8 mouse cellular contexts compared by ENCODE assay signal in the genomic region with DNA sequence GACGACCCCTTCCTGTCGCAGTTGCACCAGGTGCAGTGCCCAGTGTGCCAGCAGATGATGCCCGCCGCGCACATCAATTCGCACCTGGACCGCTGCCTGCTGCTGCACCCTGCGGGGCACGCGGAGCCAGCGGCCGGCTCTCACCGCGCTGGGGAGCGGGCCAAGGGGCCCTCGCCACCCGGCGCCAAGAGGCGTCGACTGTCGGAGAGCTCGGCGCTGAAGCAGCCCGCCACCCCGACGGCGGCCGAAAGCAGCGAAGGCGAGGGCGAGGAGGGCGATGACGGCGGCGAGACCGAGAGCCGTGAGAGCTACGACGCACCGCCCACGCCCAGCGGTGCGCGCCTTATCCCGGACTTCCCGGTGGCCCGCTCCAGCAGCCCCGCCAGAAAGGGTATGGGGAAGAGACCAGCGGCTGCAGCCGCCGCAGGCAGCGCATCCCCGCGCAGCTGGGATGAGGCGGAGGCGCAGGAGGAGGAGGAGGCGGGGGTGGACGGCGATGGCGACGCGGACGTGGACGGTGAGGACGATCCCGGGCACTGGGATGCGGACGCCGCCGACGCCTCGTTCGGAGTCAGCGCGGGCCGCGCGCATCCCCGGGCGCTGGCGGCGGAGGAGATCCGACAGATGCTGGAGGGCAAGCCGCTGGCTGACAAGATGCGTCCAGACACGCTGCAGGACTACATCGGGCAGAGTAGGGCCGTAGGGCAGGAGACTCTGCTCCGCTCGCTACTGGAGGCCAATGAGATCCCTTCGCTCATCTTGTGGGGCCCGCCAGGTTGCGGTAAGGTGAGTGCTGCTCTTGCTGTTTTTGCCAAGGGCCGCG. TPM values are rescaled to one million over a fixed set of nuclear protein-coding genes. Genes with fewer than 3 reads are reported as not detected.
DNase-seq lines count a peak whose midpoint lies in the region; ATAC-seq and TF ChIP-seq lines count a peak whose summit lies in the region.

TSS of gene D930007J09Rik (minus strand) at position 591 of the 823 bp plus-strand sequence.

- peaks cover 29% of the 10 kb centered on the region for H3K4me1 ChIP-seq in heart, embryonic 10.5 days
- H3K4me1 ChIP-seq in kidney, postnatal 0 days (replicated peaks; ENCODE audit: insufficient read depth, low read length), result peaks cover 15% of the 10 kb centered on the region; the same call in 1 of the 2 replicates
- peaks cover 30% of the 10 kb centered on the region for H3K4me1 ChIP-seq in liver, embryonic 13.5 days (replicated peaks)
- H3K4me1 ChIP-seq in neural tube, embryonic 11.5 days (ENCODE audit: control insufficient read depth, insufficient read depth, low read length), result no peaks in the 10 kb centered on the region
- 0 out of 2 replicates have a peak, but pooled peaks cover 2% of the 10 kb centered on the region for H3K4me1 ChIP-seq in stomach, postnatal 0 days (replicated peaks; ENCODE audit: control insufficient read depth, insufficient read depth)

- peak within 1 kb of the TSS; percentile 86 for H3K4me2 ChIP-seq in kidney, postnatal 0 days (ENCODE audit: low read length)
- H3K4me2 ChIP-seq in liver, embryonic 13.5 days, result peak within 1 kb of the TSS; percentile 99
- peak within 1 kb of the TSS; percentile 80 for H3K4me2 ChIP-seq in neural tube, embryonic 11.5 days (ENCODE audit: low read depth)
- peak within 1 kb of the TSS; percentile 88 for H3K4me2 ChIP-seq in stomach, postnatal 0 days (replicated peaks; ENCODE audit: low read depth)

- no peaks in the 10 kb centered on the region for H3K9me3 ChIP-seq in heart, embryonic 10.5 days
- no peaks in the 10 kb centered on the region for H3K9me3 ChIP-seq in kidney, postnatal 0 days (replicated peaks; ENCODE audit: low read length)
- no peaks in the 10 kb centered on the region for H3K9me3 ChIP-seq in liver, embryonic 13.5 days (replicated peaks)
- H3K9me3 ChIP-seq in neural tube, embryonic 11.5 days (ENCODE audit: control insufficient read depth, low read length), result no peaks in the 10 kb centered on the region
- H3K9me3 ChIP-seq in stomach, postnatal 0 days (ENCODE audit: control insufficient read depth, low read length), result no peaks in the 10 kb centered on the region

- H3K9ac ChIP-seq in kidney, postnatal 0 days (ENCODE audit: low read depth, low read length), result peak within 1 kb of the TSS; percentile 72
- H3K9ac ChIP-seq in liver, embryonic 13.5 days, result peak within 1 kb of the TSS; percentile 90
- H3K9ac ChIP-seq in neural tube, embryonic 11.5 days (ENCODE audit: low read length), result peak within 1 kb of the TSS; percentile 79
- H3K9ac ChIP-seq in stomach, postnatal 0 days (ENCODE audit: low read length), result peak within 1 kb of the TSS; percentile 86

- TF ChIP-seq EP300 in stomach, postnatal 0 days (optimal IDR thresholded peaks at IDR 0.05), result no peak

- peak; percentile 65 for ATAC-seq in kidney, postnatal 0 days (replicated peaks; ENCODE audit: low FRiP score, low read depth)
- ATAC-seq in liver, embryonic 13.5 days (ENCODE audit: low read depth), result peak; percentile 43
- peak; percentile 58 for ATAC-seq in neural tube, embryonic 11.5 days (ENCODE audit: insufficient read depth, low FRiP score, low TSS enrichment)
- peak; percentile 43 for ATAC-seq in stomach, postnatal 0 days (ENCODE audit: low FRiP score, low TSS enrichment)

- no peak for TF ChIP-seq CTCF in kidney, postnatal 0 days (IDR thresholded peaks at IDR 0.05; ENCODE audit: low read depth)
- no peak for TF ChIP-seq CTCF in stomach, postnatal 0 days (IDR thresholded peaks at IDR 0.05; ENCODE audit: low read depth)

- peak; percentile 50 to 63 for DNase-seq in urinary bladder, postnatal 4 days (ENCODE audit: low spot score in 2 of 2)
- no peak for DNase-seq in urinary bladder, postnatal 10 days (ENCODE audit: low spot score)
- peak; percentile 26 for DNase-seq in embryo, embryonic 11.5 days (ENCODE audit: low read depth, low spot score)
- DNase-seq in heart, embryonic 10.5 days (ENCODE audit: low spot score), result peak; percentile 77
- DNase-seq in kidney, postnatal 0 days (ENCODE audit: low spot score), result peak; percentile 50
- peak; percentile 35 for DNase-seq in liver, embryonic 13.5 days
- DNase-seq in neural tube, embryonic 11.5 days (ENCODE audit: low spot score), result peak; percentile 73
- peak; percentile 58 for DNase-seq in stomach, postnatal 0 days (ENCODE audit: low spot score)

- no peaks in the 10 kb centered on the region for H3K27me3 ChIP-seq in heart, embryonic 10.5 days (ENCODE audit: insufficient read depth, poor library complexity, severe bottlenecking)
- H3K27me3 ChIP-seq in kidney, postnatal 0 days (ENCODE audit: insufficient read depth, low read length), result no peaks in the 10 kb centered on the region
- H3K27me3 ChIP-seq in liver, embryonic 13.5 days, result no peaks in the 10 kb centered on the region
- H3K27me3 ChIP-seq in neural tube, embryonic 11.5 days (ENCODE audit: control insufficient read depth, insufficient read depth, low read length), result no peaks in the 10 kb centered on the region
- H3K27me3 ChIP-seq in stomach, postnatal 0 days (ENCODE audit: control insufficient read depth, insufficient read depth, low read length), result no peaks in the 10 kb centered on the region

- peak within 1 kb of the TSS; percentile 84 for H3K4me3 ChIP-seq in heart, embryonic 10.5 days
- H3K4me3 ChIP-seq in kidney, postnatal 0 days (replicated peaks; ENCODE audit: low read depth, low read length), result peak within 1 kb of the TSS; percentile 76
- H3K4me3 ChIP-seq in liver, embryonic 13.5 days (replicated peaks), result peak within 1 kb of the TSS; percentile 90
- peak within 1 kb of the TSS; percentile 77 for H3K4me3 ChIP-seq in neural tube, embryonic 11.5 days (ENCODE audit: low read depth, low read length)
- H3K4me3 ChIP-seq in stomach, postnatal 0 days (ENCODE audit: low read depth, low read length), result peak within 1 kb of the TSS; percentile 80

- peak within 1 kb of the TSS; percentile 95 for H3K27ac ChIP-seq in heart, embryonic 10.5 days
- peak within 1 kb of the TSS; percentile 68 for H3K27ac ChIP-seq in kidney, postnatal 0 days
- H3K27ac ChIP-seq in liver, embryonic 13.5 days, result peak within 1 kb of the TSS; percentile 79
- H3K27ac ChIP-seq in neural tube, embryonic 11.5 days (ENCODE audit: low read depth, low read length), result peak within 1 kb of the TSS; percentile 36
- H3K27ac ChIP-seq in stomach, postnatal 0 days (replicated peaks), result peak within 1 kb of the TSS; percentile 89

- H3K36me3 ChIP-seq in heart, embryonic 10.5 days, result peaks cover 20% of the 10 kb centered on the region
- H3K36me3 ChIP-seq in kidney, postnatal 0 days (ENCODE audit: insufficient read depth, low read length), result peaks cover 8% of the 10 kb centered on the region
- H3K36me3 ChIP-seq in liver, embryonic 13.5 days, result peaks cover 17% of the 10 kb centered on the region
- H3K36me3 ChIP-seq in neural tube, embryonic 11.5 days (ENCODE audit: control insufficient read depth, insufficient read depth, low read length), result peaks cover 2% of the 10 kb centered on the region; the same call in 1 of the 2 replicates
- H3K36me3 ChIP-seq in stomach, postnatal 0 days (ENCODE audit: control insufficient read depth, insufficient read depth, low read length), result no peaks in the 10 kb centered on the region

- WGBS in heart, embryonic 10.5 days, result under 1% methylated on average over 95 of the region's 95 CpGs
- under 1% methylated on average over 92 of the region's 95 CpGs for WGBS in kidney, postnatal 0 days
- under 1% methylated on average over 93 of the region's 95 CpGs for WGBS in liver, embryonic 13.5 days (ENCODE audit: insufficient replicate concordance)
- WGBS in neural tube, embryonic 11.5 days, result under 1% methylated on average over 93 of the region's 95 CpGs
- WGBS in stomach, postnatal 0 days, result 0% methylated on average over 64 of the region's 95 CpGs

RNA-seq across cellular contexts. Expression of gene D930007J09Rik, which starts in this region (rescaled TPM):
- not detected in 2 replicates for polyA plus RNA-seq in heart, embryonic 10.5 days (2016; fragmentation: Nextera tagmentation; extraction: Ambion mirVana)
- polyA plus RNA-seq in kidney, postnatal 0 days (2015; fragmentation: Nextera tagmentation; extraction: Ambion mirVana), result not detected in 2 replicates
- not detected in 2 replicates for polyA plus RNA-seq in liver, embryonic 13.5 days (2015; fragmentation: Nextera tagmentation; extraction: Ambion mirVana)
- not detected in 2 replicates for polyA plus RNA-seq in neural tube, embryonic 11.5 days (2014; fragmentation: Nextera tagmentation; extraction: Ambion mirVana)
- polyA plus RNA-seq in stomach, postnatal 0 days (2015; fragmentation: Nextera tagmentation; extraction: Ambion mirVana), result not detected in 2 replicates

Comparison
In these comparisons a context has a peak if more than half of its experiments do, and no peak if none do; other contexts are left out.
1. Peak in DNase-seq, H3K4me3 ChIP-seq and H3K27ac ChIP-seq in heart, embryonic 10.5 days; RNA of the gene not detected or under 1 TPM.
2. Peak in DNase-seq, ATAC-seq, H3K4me3 ChIP-seq, H3K27ac ChIP-seq, H3K9ac ChIP-seq and H3K4me2 ChIP-seq in kidney, postnatal 0 days; RNA of the gene not detected or under 1 TPM.
3. Peak in DNase-seq, ATAC-seq, H3K4me3 ChIP-seq, H3K27ac ChIP-seq, H3K9ac ChIP-seq and H3K4me2 ChIP-seq in liver, embryonic 13.5 days; RNA of the gene not detected or under 1 TPM.
4. Peak in DNase-seq, ATAC-seq, H3K4me3 ChIP-seq, H3K27ac ChIP-seq, H3K9ac ChIP-seq and H3K4me2 ChIP-seq in neural tube, embryonic 11.5 days; RNA of the gene not detected or under 1 TPM.
5. Peak in DNase-seq, ATAC-seq, H3K4me3 ChIP-seq, H3K27ac ChIP-seq, H3K9ac ChIP-seq and H3K4me2 ChIP-seq in stomach, postnatal 0 days; RNA of the gene not detected or under 1 TPM.
6. H3K27ac ChIP-seq: peak in every context shown above with its lines; median percentile 95 in heart, embryonic 10.5 days; 89 in stomach, postnatal 0 days; 79 in liver, embryonic 13.5 days; 68 in kidney, postnatal 0 days; 36 in neural tube, embryonic 11.5 days.